Mouse (Mus musculus) layer of hippocampus, postnatal 14 days (tissue): ENCODE results near the gene Use1. TPM values are rescaled to one million over a fixed set of nuclear protein-coding genes. Genes with fewer than 3 reads are reported as not detected.
"Not testable (repeated sequence)": the region's sequence is repeated elsewhere in the genome, so short reads cannot be mapped to it uniquely, and the experiment has no call there.

Source experiments
- DNase-seq, 2 experiments: peaks; one replicate each; pipeline ENCODE4 v3.0.0; 2021 to 2022; ENCODE audit warnings: low spot score in 2 of 2, mixed read lengths in 1 of 2
- long read RNA-seq, 2 experiments: library from polyadenylated mRNA; stranded (forward); transcript quantifications; one replicate each; pipeline ENCODE4 v2.0.0; 2021
- total RNA-seq, 2 experiments: library from RNA; stranded (reverse); gene quantifications; 2 replicates each; pipeline ENCODE4 v1.2.3; 2021

Use1 gene
- total RNA-seq = 10 to 100 TPM; 84.9 to 96.2 TPM
- long read RNA-seq, experiment 1, partial matches to known transcripts = 0 of 14 reads
- long read RNA-seq, experiment 1, other reads (novel, unspliced or antisense) = 13 of 14 reads
- long read RNA-seq, experiment 2, partial matches to known transcripts = 2 of 10 reads
- long read RNA-seq, experiment 2, other reads (novel, unspliced or antisense) = 7 of 10 reads

DNA sequence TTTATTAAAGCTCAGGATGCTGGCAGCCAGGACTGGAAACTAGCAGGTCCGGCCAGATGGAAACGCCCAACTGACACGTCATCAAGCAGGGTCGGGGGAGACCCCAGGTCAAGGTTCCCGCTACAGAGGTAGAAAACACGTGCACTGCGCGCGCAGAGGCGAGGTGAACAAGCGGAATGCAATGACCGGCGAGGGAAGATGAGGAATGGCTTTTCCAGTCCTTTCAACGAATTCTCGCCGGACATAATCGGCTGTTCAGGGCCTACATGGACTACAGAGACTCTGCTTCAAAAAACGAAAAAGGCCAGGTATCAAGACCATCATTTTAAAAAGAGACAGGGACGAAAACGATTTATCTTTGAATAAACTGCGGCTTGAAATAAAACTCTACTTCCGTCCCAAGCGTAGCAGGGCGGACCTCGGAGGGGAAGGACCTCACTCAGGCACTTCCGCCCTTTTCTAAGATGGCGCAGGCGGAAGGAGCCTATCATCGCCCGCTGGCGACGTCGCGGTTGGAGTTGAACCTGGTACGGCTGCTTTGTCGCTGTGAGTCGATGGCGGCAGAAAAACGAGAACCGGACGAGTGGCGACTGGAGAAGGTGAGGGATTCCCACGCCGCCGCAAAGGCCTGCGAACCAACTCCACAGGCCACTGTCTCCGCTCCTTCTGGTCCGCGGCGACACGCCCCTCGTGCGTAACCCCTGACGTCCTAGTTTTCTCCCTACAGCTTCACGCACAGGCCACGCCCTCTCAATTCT, at the start of gene Use1:
Gene Use1, plus strand, starts transcription at position 78 of the 758 bp plus-strand sequence.
- DNase-seq = peak; percentile 92 to 94

DNA sequence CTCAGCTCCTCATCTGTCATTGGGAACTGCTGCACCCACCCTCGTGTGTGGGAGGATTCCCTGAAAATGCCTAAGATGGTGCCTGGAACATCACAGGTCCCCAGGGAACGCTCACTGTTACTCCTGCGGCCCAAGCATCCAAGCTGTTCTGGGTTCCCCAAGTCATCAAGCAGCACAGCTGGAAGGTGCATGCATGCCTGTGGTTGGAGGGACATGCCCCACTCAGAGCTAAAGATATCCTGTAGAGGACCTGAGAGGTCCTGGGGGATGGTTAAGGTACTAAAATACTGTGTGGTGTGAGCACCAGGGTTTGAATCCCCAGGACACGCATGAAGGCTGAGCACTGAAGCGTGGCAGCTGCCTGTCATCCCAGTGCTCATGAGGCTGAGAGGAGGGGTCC, 48.0 kb upstream of the Use1 start:
- not testable (repeated sequence) for DNase-seq

DNA sequence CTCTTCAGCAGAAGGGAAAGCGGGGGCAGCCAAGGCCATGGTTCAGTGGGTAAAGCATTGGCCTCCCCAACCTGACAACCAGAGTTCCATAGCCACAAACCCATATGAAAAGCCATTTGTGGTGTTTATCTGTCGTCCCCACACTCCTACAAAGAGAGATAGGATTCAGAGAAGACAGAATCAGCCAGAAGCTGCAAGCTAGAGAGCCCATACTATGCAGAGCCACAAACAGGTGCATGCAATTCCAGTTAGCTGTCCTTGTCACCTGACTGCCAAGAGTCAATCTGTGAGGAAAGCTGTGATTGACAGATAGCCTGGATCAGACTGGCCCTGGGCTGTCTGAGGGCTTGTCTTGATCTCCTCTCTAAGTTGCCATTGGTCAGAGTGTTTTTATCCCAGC, 46.9 kb upstream of the Use1 start:
- DNase-seq = not testable (repeated sequence)

DNA sequence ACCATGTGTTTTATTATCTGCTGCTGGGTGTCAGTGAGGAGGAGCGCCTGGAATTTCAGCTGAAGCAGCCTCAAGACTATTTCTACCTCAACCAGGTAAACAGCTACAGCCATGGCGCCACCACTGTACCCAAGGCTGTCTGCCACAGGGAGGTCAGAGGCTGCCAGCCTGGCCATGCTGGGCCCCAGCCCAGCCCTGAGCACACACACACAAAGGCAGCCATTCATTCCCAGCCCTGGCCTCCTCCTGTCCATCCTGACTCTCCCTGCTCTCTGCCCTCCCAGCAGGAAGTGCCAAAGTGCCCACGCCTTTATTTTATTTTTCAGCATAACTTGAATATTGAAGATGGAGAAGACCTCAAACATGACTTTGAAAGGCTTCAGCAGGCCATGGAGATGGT, 43.7 kb upstream of the Use1 start:
- DNase-seq = no peak

DNA sequence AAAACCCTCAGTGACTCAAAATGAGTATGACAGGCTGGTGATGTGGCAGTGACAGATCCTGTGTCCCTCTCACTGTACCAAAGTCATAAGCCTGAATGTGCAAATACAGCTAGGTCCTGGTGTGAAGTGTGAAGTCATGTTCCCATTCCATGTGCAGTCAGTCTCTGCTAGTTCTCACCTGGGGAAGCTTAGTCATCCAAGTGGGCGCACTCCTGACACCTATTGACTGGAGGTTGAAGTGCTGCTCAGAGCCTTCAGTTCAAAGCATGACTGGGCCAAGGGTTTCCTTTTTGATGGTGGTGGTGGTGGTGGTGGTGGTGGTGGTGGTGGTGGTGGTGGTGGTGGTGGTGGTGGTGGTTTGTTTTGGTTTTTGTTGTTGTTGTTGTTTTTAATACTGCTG, 41.8 kb upstream of the Use1 start:
- DNase-seq = peak in 1 of 2 experiments; percentile 13

DNA sequence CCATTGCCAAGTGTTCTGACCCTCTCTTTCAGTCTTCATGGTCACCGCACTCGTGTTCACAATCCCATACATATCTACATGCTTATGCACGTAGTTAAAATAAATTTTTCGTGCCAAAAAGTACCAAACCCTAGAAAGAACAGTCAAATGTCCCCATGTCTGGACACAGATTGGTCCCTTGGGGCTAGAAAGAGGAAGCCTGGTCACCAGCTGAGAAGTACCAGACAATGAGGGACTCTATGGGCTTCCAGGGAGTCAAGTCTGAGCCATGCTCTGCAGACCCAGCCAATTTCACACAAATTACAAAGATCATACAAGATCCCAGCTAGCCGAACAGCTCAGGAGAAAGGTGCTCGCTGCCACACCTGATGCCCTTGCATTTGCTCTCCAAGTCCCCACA, 28.8 kb upstream of the Use1 start:
- DNase-seq = not testable (repeated sequence)

DNA sequence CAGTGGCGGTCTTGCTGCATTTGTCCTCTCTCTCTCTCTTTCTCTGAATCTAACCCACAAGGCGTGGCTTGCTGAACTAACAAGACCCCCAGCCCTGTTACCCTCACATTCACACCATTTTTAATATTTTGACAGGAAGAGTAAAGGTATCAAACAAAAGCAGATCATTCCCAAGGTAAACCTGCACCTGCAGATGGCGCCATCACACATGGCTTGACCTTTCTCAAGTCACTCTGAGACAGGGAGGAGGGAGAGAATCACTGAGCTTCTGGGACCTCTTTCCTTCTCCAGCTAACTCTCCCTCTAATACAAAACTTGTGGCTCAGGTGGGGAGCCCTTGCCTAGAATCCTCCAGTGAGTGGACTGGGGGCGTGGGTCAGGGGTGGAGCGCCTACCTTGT, 26.0 kb upstream of the Use1 start:
- DNase-seq = no peak

DNA sequence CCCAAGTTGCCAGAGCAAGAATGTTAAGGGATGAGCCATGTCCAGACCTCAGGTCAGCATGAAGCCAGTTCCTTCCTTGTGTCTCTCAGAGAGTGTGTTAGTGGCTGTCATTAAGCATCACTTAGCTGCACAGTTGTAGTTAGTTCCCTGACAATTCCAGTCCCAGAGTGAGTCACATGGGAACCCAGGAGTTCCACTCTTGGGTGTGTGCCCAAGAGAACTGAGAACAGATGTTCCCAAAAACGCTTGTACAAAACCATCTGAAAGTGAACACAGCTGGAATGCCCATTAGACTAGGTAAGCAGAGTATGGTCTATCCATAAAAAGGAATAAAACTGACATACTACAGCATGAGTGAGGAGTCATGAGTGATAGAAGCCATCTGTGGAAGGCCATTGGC, 20.1 kb upstream of the Use1 start:
- DNase-seq = no peak

DNA sequence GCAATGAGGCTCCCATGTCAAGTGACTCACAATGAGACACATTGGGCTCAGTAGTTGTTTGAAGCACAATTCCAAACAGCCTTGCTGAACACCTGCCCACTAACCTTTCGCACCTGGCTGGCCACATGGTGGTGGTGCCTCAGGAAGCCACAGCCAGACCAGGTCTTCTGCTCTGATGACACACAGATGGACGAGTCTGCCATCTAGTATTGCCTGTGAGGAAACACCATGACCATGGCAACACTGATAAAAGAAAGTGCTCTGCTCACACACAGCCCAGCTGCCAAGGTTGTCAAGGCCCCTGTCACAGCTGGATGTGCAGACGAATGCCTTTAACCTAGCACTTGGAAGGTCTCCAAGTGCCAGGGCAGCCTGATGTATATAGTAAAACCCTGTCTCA, 15.5 kb upstream of the Use1 start:
- DNase-seq = no peak

DNA sequence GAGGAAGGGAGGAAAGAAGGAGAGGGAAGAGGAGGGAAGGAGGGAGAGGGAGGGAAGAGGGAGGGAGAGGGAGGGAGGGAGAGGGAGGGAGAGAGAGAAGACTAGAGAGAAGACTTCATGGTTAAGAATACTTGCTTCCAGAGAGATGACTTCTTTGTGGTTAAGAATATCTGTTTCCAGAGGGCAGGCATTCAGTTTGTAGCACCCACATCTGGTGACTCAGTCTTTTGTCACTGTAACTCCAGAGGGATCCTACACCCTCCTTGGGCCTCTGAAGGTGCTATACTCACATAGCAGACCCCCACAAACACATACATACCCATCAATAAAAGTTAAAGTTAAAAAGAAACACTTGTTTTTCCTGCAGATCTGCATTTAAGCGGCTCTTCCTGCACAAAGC, 15.1 kb upstream of the Use1 start:
- no peak for DNase-seq

DNA sequence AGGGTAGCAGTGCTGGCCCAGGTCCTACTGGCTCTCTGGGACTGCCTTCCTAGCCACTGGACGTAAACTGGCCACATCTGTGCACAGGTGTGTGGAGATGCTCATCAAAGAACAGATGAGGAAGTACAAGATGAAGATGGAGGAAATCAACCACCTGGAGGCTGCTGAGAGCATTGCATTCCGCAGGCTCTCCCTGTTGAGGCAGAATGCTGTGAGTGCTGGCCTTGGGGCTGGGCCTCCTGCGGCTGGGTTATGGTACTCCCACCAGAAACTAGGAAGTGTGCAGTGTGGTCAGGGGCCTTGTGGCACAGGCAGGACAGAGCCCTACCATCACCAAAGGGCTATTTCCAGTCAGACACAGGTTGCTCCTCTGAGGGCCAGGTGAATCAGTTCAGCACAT, 8.6 kb upstream of the Use1 start:
- no peak for DNase-seq

DNA sequence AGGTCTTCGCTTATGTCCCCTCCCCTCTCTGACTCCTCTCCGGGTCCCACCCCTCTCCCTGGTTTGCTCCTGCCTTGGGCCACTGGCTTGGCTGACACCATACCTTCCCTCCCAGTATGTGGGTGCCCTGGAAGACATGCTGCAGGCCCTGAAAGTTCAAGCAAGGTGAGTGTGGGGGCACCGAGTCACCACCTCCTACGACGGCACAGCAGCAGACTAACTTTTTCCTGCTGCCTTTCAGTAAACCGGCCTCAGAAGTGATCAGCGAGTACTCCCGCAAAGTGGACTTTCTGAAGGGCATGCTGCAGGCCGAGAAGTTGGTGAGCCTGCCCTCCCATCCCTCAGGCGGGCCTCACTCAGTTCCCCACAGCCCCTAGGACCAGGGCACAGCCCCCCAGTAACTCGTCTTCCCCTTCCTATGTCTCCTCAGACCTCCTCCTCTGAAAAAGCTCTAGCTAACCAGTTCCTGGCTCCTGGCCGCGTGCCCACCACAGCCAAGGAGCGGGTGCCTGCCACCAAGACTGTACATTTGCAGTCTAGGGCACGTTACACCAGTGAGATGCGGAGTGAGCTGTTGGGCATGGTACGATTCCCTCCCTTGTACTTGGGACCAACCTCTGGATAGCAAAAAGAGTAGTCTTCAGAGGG, 1.0 kb downstream of the Use1 start:
- DNase-seq = no peak

DNA sequence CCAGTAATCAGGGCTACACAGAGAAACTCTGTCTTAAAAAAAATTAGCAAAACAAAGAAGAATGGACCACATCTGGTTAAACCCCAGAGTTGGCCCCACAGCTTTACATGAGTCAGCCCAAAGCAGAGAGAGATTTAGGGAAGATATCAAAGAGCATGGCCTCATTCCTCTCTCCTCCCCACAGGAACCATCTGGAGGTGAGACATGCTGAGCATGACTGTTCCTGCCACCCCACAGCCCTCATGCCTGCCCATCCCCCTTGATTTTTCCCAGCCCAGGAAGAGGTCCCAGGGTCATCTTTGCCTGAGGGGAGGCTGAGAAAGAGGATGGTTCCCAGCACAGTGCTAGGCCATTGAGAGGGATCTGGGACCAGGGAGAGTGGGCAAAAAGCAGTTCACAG, 1.7 kb downstream of the Use1 start:
- DNase-seq = no peak

DNA sequence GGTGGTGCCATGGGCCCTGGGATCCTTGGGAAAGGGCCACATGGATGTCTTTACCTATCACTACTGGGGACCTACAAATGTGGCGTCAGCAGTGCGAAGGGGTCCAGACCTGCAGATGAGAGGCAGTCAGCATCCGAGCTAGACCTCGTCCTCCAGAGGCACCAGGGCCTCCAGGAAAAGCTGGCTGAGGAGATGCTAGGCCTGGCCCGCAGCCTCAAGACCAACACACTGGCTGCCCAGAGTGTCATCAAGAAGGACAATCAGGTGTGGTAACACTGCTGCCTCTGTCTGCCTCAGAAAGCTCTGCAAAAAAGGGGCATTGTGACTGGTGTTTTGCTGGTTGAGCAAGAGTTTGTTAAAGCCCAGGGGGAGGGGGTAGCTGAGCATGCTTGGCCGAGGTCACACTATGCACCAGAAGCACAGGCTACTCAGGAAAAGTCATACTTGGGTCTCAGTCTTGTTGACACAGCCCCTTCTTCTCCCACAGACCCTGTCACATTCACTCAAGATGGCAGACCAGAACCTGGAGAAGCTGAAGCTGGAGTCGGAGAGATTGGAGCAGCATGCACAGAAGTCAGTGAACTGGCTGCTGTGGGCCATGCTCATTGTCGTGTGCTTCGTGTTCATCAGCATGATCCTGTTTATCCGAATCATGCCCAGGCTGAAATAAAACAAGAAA, 2.5 kb downstream of the Use1 start:
- DNase-seq = no peak

DNA sequence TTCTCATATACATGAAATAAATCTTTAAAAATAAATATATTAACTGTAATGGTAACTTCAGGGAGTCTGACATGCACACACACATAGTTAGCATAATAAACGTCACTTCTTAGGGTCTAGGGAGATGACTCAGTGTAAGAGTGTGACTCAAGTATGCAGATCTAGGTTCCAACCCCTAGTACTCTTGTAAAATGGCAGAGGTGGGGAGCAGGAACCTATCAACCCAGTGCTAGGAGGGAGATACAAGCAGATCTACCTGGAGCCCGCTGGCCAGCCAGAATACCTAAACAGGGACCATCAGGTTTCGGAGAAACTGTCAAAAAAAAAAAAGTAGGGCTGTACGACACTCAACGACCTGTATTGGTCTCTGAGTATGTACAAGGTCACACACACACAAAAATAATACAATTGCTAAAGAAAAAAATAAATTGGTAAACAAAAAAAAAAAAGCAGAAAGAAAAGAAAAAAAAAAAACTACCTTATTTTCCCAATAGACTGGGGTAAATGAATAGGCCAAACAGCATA, 4.1 kb downstream of the Use1 start:
- no peak for DNase-seq

DNA sequence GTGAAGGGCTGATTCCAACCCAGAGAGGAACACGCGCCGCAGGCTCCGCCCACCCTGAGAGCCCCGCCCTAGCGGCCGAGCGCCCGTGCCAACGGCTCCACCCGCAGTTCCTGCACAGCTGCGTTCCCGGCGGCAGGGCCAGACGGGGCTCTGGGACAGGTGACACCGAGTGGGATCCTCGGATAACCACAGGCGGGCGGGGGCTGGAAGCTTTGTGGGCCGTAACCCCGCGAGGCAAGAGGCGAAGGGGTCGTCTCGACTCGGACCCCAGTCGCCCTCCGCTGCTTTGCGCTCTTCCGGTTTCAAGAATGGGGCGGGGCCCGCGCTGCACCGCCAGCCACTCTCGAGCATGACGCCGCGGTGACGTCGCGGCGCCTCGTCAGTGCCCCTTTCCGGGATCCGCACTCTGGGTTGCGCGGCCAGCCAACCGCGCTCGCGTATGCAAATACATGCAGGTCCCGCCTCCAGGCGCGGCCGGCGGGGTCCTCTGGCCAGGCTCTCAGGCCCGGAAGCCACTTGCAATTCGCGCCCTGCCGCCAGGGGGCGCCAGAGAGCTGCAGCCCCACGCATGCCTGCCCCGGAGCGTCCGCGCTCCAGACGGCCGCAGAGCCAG, 4.7 kb downstream of the Use1 start, which contains the start of gene Ocel1:
Gene Ocel1, plus strand, starts transcription at position 63 of the 613 bp plus-strand sequence.
- peak; percentile 97 to 98 for DNase-seq

DNA sequence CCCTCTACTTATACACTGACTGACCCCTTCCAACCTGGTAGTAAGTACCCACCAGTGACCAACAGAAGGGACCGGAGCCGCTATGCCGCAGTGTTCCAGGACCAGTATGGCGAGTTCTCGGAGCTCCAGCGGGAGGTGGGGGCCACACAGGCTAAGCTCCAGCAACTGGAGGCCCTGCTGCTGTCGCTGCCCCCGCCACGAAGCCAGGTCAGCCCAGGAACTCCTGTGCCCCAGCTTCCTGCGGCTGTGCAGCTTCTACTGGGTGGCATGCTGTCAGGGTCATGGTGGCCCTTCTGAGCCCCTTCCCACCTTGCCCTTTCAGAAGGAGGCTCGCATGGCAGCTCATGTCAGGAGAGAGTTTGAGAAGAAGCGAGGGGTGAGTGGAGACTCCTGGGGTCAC, 5.8 kb downstream of the Use1 start:
- no peak for DNase-seq

DNA sequence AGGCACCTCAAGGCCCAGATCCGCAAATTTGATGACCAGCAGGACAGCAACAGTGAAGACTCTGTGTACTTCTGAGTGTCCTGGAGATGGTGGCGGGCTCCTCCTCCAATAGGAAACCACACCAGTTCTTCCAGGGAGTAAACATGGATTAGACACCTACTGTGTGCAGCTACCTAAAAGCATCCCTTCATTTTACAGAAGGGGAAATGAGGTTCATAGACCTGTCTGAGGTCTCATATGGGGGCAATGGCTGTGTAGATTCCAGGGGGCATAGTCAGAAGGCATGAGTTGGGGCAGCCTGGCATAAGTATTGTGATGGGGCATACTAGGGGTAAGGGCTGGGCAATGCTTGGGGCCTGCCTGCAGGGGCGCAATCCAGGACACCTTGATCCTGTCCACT, 6.4 kb downstream of the Use1 start:
- no peak for DNase-seq

DNA sequence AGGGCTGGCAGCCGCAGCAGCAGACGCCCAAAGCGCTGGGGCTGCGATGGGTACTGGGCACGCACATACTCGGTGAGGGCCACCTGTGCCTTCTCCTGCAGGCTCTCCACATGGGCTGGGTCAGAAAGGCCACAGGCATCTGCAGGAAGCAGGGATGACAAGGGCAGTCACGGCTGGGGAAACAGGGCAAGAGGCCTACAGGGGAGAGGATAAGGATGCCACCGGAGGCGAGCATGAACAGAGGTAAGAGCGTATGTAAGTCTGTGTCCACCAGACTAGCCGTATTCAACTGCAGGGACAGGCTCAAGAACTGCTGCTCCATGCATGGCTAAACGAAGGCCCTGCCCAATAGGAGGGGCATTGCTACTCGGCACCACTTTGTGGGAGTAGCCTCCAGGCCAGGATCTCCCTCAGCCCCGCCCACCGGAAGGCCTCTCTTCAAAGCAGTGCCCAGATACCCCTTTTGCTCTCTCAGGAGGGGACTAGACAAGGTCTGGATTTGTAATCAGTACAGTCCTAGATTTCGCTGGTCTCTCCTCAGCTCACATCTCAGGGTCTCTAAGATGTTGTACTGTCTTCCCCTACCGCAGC, 8.1 kb downstream of the Use1 start:
- no peak for DNase-seq

DNA sequence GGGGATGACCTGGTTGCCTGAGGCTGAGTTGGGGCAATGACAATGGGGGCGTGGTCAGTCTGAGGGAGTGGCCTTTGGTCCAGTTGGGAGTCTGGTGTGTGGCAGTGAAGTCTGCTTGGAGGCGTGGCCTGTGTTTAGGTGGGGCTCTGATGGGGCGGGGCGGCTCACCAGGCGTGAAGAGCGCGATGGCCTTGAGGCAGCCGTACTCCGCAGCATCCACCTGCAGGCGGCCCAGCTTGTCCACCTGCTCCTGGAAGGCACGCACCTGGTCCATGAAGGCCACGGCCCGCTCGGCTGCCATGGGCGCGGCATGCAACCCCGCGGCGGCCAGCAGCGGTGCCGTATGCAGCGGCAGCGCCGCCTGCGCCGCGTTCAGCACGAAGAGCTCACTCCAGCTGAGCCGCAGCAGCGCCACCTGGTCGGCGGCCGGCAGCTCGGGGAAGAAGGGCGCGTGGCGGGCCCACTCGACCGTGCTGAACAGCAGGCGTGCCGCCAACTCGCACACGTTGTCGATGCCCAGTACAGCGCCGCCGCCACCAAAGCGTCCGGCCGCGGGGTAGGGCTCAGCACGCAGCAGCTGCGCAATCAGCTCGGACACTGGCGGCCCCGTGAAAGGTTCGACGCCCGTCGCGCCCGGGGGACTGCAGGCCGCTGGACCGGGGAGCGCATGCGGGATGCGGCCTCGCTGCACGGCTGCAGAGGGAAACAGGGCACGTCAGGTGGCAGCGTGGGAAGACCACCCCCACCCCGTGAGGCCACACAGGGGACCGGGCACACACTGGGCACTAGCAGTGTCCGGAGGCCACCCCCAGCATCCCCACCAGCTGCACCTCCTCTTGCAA, 9.2 kb downstream of the Use1 start:
- DNase-seq = peak in 1 of 2 experiments; percentile 30
